Mouse (Mus musculus) G1E (cell line): ENCODE measurements around the gene Trim24. TPM values are rescaled to one million over a fixed set of nuclear protein-coding genes. Genes with fewer than 3 reads are reported as not detected.
A peak's percentile ranks its signal among the peaks of the same experiment; 100 is the strongest.

Experiments
- ATAC-seq: 2 replicates; pipeline ENCODE4 v1.8.0; 2016; ENCODE audit warnings: mild to moderate bottlenecking; ENCODE audit not compliant: insufficient number of reproducible peaks, poor library complexity, low FRiP score, severe bottlenecking; ENCODE audit errors: extremely low read depth
- DNase-seq: peaks from one replicate; pipeline ENCODE4 v3.0.0; 2012; ENCODE audit warnings: low spot score
- H3K27me3 ChIP-seq: 2 replicates; pipeline ENCODE4 v1.6.1; 2012; ENCODE audit warnings: mild to moderate bottlenecking, low read length, inconsistent platforms; ENCODE audit not compliant: insufficient read depth
- H3K36me3 ChIP-seq: replicated peaks from 2 replicates; pipeline ENCODE3; 2012; ENCODE audit warnings: mild to moderate bottlenecking, inconsistent platforms
- H3K4me1 ChIP-seq: 2 replicates; pipeline ENCODE4 v1.6.1; 2012; ENCODE audit warnings: low read depth, low read length, inconsistent platforms, mixed read lengths; ENCODE audit not compliant: insufficient read depth
- H3K4me3 ChIP-seq: 2 replicates; pipeline ENCODE4 v1.5.1; 2012; ENCODE audit warnings: low read depth, mild to moderate bottlenecking, inconsistent platforms, low read length, moderate library complexity, mixed read lengths
- H3K9me3 ChIP-seq: replicated peaks from 2 replicates; pipeline ENCODE4 v1.6.1; 2012; ENCODE audit warnings: inconsistent platforms
- CTCF ChIP-seq: IDR thresholded peaks from 2 replicates; pipeline ENCODE4 v1.5.1; 2012; ENCODE audit warnings: low read depth, low read length, inconsistent platforms, mixed read lengths
- GATA1 ChIP-seq: IDR thresholded peaks from 2 replicates; pipeline ENCODE4 v1.6.1; 2012; ENCODE audit warnings: borderline replicate concordance, low read length, inconsistent platforms, mixed read lengths
- GATA2 ChIP-seq: IDR thresholded peaks from 2 replicates; pipeline ENCODE4 v1.6.1; 2012; ENCODE audit warnings: low read depth, low read length, inconsistent platforms, borderline replicate concordance
- POLR2AphosphoS5 ChIP-seq: IDR thresholded peaks from 2 replicates; pipeline ENCODE4 v1.6.1; 2012; ENCODE audit warnings: low read depth, low read length, inconsistent platforms; ENCODE audit not compliant: insufficient replicate concordance
- TAL1 ChIP-seq: conservative IDR thresholded peaks from 2 replicates; pipeline ENCODE4 v1.6.1; 2012; ENCODE audit warnings: low read depth, low read length, inconsistent platforms, mixed read lengths
- polyA plus RNA-seq: library from polyadenylated mRNA; stranded (reverse); fragments of >175 nt; gene quantifications from 2 replicates; pipeline ENCODE4 v1.2.3, GENCODE M21; 2012
- total RNA-seq, 2 experiments: library from RNA; stranded (forward) in 1 of 2; stranded (reverse) in 1 of 2; fragments of 200-1000 nt in 1 of 2; fragments of >200 nt in 1 of 2; fragmentation: Nextera tagmentation in 1 of 2; gene quantifications; 2 replicates each; pipeline ENCODE4 v1.2.3; 2014 to 2017

The Trim24 gene
- total and polyA plus RNA-seq, 3 experiments: 7.0 to 63.1 (median 25.0) TPM

GRCm38 (mm10) chr6:37862893-37863292 is 7.7 kb upstream of the Trim24 start:
- peaks cover 5% of the 10 kb centered on the region; the same call in 1 of the 2 replicates for H3K4me1 ChIP-seq
- no peaks in the 10 kb centered on the region for H3K27me3 ChIP-seq
- H3K4me3 ChIP-seq: no peak overlapping the region
- DNase-seq: no peak
- ATAC-seq: peak; percentile 22; the same call in 1 of the 2 replicates
- no peaks in the 10 kb centered on the region for H3K9me3 ChIP-seq
- H3K36me3 ChIP-seq: no peaks in the 10 kb centered on the region
- TF ChIP-seq TAL1: peak; percentile 75
- TF ChIP-seq GATA2: no peak

GRCm38 (mm10) chr6:37863961-37864730 is 6.5 kb upstream of the Trim24 start:
- ATAC-seq (no peak), DNase-seq (no peak)
- no peaks in the 10 kb centered on the region for H3K9me3 ChIP-seq
- no peaks in the 10 kb centered on the region for H3K27me3 ChIP-seq
- H3K36me3 ChIP-seq: no peaks in the 10 kb centered on the region
- TF ChIP-seq GATA2 (no peak), TAL1 (no peak), GATA1 (no peak), POLR2AphosphoS5 (no peak), CTCF (no peak)
- H3K4me1 ChIP-seq: peaks cover 5% of the 10 kb centered on the region; the same call in 1 of the 2 replicates
- H3K4me3 ChIP-seq: no peak overlapping the region

- peaks cover 8% of the 10 kb centered on the region for H3K36me3 ChIP-seq
- H3K4me1 ChIP-seq: peaks cover 6% of the 10 kb centered on the region
- peak overlapping the region; percentile 92 for H3K4me3 ChIP-seq
- H3K9me3 ChIP-seq: peaks cover 27% of the 10 kb centered on the region
- TF ChIP-seq POLR2AphosphoS5 (no peak), CTCF (no peak), GATA2 (no peak), GATA1 (no peak), TAL1 (no peak)
- DNase-seq (peak; percentile 46), ATAC-seq (no peak)
- no peaks in the 10 kb centered on the region for H3K27me3 ChIP-seq
These were observed 683 bp downstream of the Trim24 start for GRCm38 (mm10) chr6:37871137-37871851.

GRCm38 (mm10) chr6:37872861-37873260 is 2.2 kb downstream of the Trim24 start:
- ATAC-seq (no peak), DNase-seq (no peak)
- Histone ChIP-seq H3K4me1 (peaks cover 6% of the 10 kb centered on the region), H3K27me3 (no peaks in the 10 kb centered on the region), H3K36me3 (peaks cover 23% of the 10 kb centered on the region), H3K9me3 (peaks cover 37% of the 10 kb centered on the region), H3K4me3 (no peak overlapping the region)
- TF ChIP-seq CTCF (no peak), TAL1 (no peak), GATA1 (no peak), POLR2AphosphoS5 (no peak), GATA2 (no peak)

- Histone ChIP-seq H3K4me1 (peaks cover 6% of the 10 kb centered on the region), H3K4me3 (no peak overlapping the region), H3K9me3 (peaks cover 37% of the 10 kb centered on the region), H3K36me3 (peaks cover 25% of the 10 kb centered on the region), H3K27me3 (no peaks in the 10 kb centered on the region)
- no peak for DNase-seq
- TF ChIP-seq TAL1: no peak
- TF ChIP-seq POLR2AphosphoS5: no peak
- TF ChIP-seq CTCF: no peak
- no peak for TF ChIP-seq GATA2
- TF ChIP-seq GATA1: no peak
- no peak for ATAC-seq
These were observed 3.1 kb downstream of the Trim24 start for GRCm38 (mm10) chr6:37873731-37874130.

- ATAC-seq: no peak
- TF ChIP-seq GATA2: no peak
- TF ChIP-seq CTCF: no peak
- H3K4me3 ChIP-seq: no peak overlapping the region
- no peak for DNase-seq
- peaks cover 44% of the 10 kb centered on the region for H3K36me3 ChIP-seq
- H3K9me3 ChIP-seq: peaks cover 28% of the 10 kb centered on the region
- H3K27me3 ChIP-seq: no peaks in the 10 kb centered on the region
- H3K4me1 ChIP-seq: no peaks in the 10 kb centered on the region
These were observed 7.6 kb downstream of the Trim24 start for GRCm38 (mm10) chr6:37878206-37878605.
